Comparison of ENCODE assay signal across 26 mouse cellular contexts in the genomic region with DNA sequence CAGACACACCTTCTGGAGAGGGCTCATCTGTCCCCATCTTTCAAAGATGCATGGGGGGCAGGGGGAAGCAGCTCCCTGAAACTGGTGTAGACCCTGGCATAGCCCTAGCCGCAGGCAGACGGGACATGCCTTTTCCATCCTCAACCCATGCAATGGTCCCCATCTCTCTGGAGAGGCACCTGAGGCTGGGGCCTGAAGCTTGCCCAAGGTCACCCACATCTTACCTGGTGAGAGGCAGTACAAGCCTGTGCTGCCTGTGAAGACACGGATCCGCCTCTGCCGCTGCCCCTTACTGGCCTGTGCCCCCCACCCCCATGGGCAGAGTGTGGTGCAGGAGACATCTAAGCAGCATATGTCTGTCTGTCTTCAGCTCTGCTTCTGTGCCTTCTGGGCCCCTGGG. TPM values are rescaled to one million over a fixed set of nuclear protein-coding genes. Genes with fewer than 3 reads are reported as not detected.
DNase-seq lines count a peak whose midpoint lies in the region; ATAC-seq and TF ChIP-seq lines count a peak whose summit lies in the region.
"Had no signal": no experiment of that assay in that cellular context is flagged by ENCODE, and none has a peak within 500 bp of the region (broad histone marks: within the 10 kb centered on the region; RNA-seq: fewer than 3 reads in every experiment).

No protein-coding gene starts in this region.

- no peak for ATAC-seq in lung, embryonic 15.5 days (ENCODE audit: borderline replicate concordance, extremely low read depth, low FRiP score, low TSS enrichment)
- ATAC-seq in G1E (ENCODE audit: extremely low read depth, insufficient number of reproducible peaks, low FRiP score, poor library complexity, severe bottlenecking), result no peak
- no peak for ATAC-seq in granulocyte monocyte progenitor cell, adult 5-6 weeks (replicated peaks; ENCODE audit: poor library complexity, severe bottlenecking)
- ATAC-seq: CD4-positive, CD25-positive, alpha-beta regulatory T cell, adult 4 months; forebrain, embryonic 15.5 days; intestine, postnatal 0 days; Patski had no signal

- H3K9me3 ChIP-seq in lung, embryonic 15.5 days, result no peaks in the 10 kb centered on the region
- H3K9me3 ChIP-seq in E14TG2a.4 (ENCODE audit: low read length), result peaks cover 12% of the 10 kb centered on the region
- H3K9me3 ChIP-seq in G1E (replicated peaks), result peaks cover 95% of the 10 kb centered on the region
- H3K9me3 ChIP-seq: embryonic facial prominence, embryonic 13.5 days; forebrain, embryonic 15.5 days had no signal

- H3K9ac ChIP-seq in lung, embryonic 15.5 days, result no peak overlapping the region
- H3K9ac ChIP-seq: embryonic facial prominence, embryonic 13.5 days; forebrain, embryonic 15.5 days; hindbrain, embryonic 14.5 days had no signal

- no peaks in the 10 kb centered on the region for H3K27me3 ChIP-seq in lung, embryonic 15.5 days
- H3K27me3 ChIP-seq in E14TG2a.4 (ENCODE audit: insufficient read depth, low read length), result peaks cover 23% of the 10 kb centered on the region
- H3K27me3 ChIP-seq in G1E (ENCODE audit: insufficient read depth, low read length), result no peaks in the 10 kb centered on the region
- H3K27me3 ChIP-seq: embryonic facial prominence, embryonic 13.5 days; forebrain, embryonic 15.5 days; Patski had no signal

- H3K36me3 ChIP-seq in lung, embryonic 15.5 days, result no peaks in the 10 kb centered on the region
- H3K36me3 ChIP-seq in E14TG2a.4 (ENCODE audit: insufficient read depth, low read length) (peaks cover 4% of the 10 kb centered on the region; the same call in 1 of the 2 replicates), G1E (replicated peaks) (no peaks in the 10 kb centered on the region)
- H3K36me3 ChIP-seq: embryonic facial prominence, embryonic 13.5 days; forebrain, embryonic 15.5 days had no signal

- peak; percentile 91 for DNase-seq in heart, adult 11 months
- no peak for DNase-seq in heart, adult 9 months (ENCODE audit: low spot score in 2 of 2)
- no peak for DNase-seq in lung, postnatal 14 days
- DNase-seq in G1E (ENCODE audit: low spot score), result no peak
- DNase-seq in left cerebral cortex, adult 2 months (ENCODE audit: extremely low spot score in 1 of 2, low spot score in 2 of 2), result no peak
- DNase-seq: adrenal gland, postnatal 10 days; adrenal gland, postnatal 36 days; cerebellum, adult 11 months; cerebellum, adult 2 months; cerebellum, adult 9-11 months; cerebellum, postnatal 25 days; gastrocnemius, postnatal 10 days; gastrocnemius, postnatal 36 days; heart, adult 18-20 months; heart, postnatal 36 days had no signal

- peaks cover 73% of the 10 kb centered on the region for H3K4me1 ChIP-seq in lung, embryonic 15.5 days
- peaks cover 88% of the 10 kb centered on the region for H3K4me1 ChIP-seq in E14TG2a.4 (replicated peaks; ENCODE audit: low read depth, low read length)
- H3K4me1 ChIP-seq in G1E (ENCODE audit: insufficient read depth, low read depth, low read length), result no peaks in the 10 kb centered on the region

- H3K27ac ChIP-seq in lung, embryonic 15.5 days, result 0 out of 2 replicates have a peak overlapping the region, but pooled peaks have one; percentile 52
- no peak overlapping the region for H3K27ac ChIP-seq in left cerebral cortex, adult 2 months
- H3K27ac ChIP-seq: embryonic facial prominence, embryonic 13.5 days; forebrain, embryonic 15.5 days; hindbrain, embryonic 14.5 days had no signal

- TF ChIP-seq CTCF in E14TG2a.4 (conservative IDR thresholded peaks at IDR 0.05; ENCODE audit: low read length), result no peak
- TF ChIP-seq CTCF in G1E (IDR thresholded peaks at IDR 0.05; ENCODE audit: low read depth, low read length), result no peak
- TF ChIP-seq CTCF in left cerebral cortex, adult 2 months (IDR thresholded peaks at IDR 0.05), result no peak

- intact Hi-C loops in left cerebral cortex, adult 2 months (cut with DNase I), result no loop called here

- no peak overlapping the region for H3K4me3 ChIP-seq in lung, embryonic 15.5 days
- H3K4me3 ChIP-seq in E14TG2a.4 (replicated peaks; ENCODE audit: low read length), result 0 out of 2 replicates have a peak overlapping the region, but pooled peaks have one; percentile 1
- peak overlapping the region; percentile 16; the same call in 1 of the 2 replicates for H3K4me3 ChIP-seq in G1E (ENCODE audit: low read depth, low read length)
- H3K4me3 ChIP-seq in left cerebral cortex, adult 2 months, result no peak overlapping the region
- H3K4me3 ChIP-seq: embryonic facial prominence, embryonic 13.5 days; erythroblast, embryonic 14.5 days; forebrain, embryonic 15.5 days had no signal

- WGBS in lung, embryonic 15.5 days, result 56% methylated on average over 5 of the region's 5 CpGs

- no peak overlapping the region for H3K4me2 ChIP-seq in lung, embryonic 15.5 days
- H3K4me2 ChIP-seq: embryonic facial prominence, embryonic 13.5 days; forebrain, embryonic 15.5 days; heart, embryonic 11.5 days; hindbrain, embryonic 14.5 days had no signal

RNA-seq across cellular contexts. Expression of a gene that starts 23.2 kb away (rescaled TPM):
- polyA plus RNA-seq in lung, embryonic 15.5 days (2015; fragmentation: Nextera tagmentation; extraction: Ambion mirVana), result 17.5 and 21.4 TPM in 2 replicates
- total RNA-seq in G1E (2014; fragmentation: Nextera tagmentation) (not detected in 2 replicates), G1E (2017) (0.05 TPM in 1 of 2 replicates, not detected in the other)
- not detected in 2 replicates for polyA plus RNA-seq in G1E (2012)
- 1 to 10 TPM; 2.9 to 4.7 TPM for total RNA-seq in left cerebral cortex, adult 2 months (2021)
- 1.7 TPM in 1 of 2 replicates, not detected in the other for total RNA-seq in granulocyte monocyte progenitor cell, adult 5-6 weeks (2014; fragmentation: Nextera tagmentation)
- total RNA-seq in granulocyte monocyte progenitor cell, adult 5-6 weeks (2017), result not detected in 2 replicates
- polyA plus RNA-seq: CD4-positive, CD25-positive, alpha-beta regulatory T cell, adult 4 months; erythroblast, embryonic 14.5 days; Patski had no signal

Comparison
In these comparisons a context has a peak if more than half of its experiments do, and no peak if none do; other contexts are left out.
1. H3K4me3 ChIP-seq: peak in E14TG2a.4 (single experiment) and G1E (single experiment); none in lung, embryonic 15.5 days (single experiment) and left cerebral cortex, adult 2 months (single experiment).